Mouse (Mus musculus): ENCODE measurements around the gene Myoz1. TPM values are rescaled to one million over a fixed set of nuclear protein-coding genes. Genes with fewer than 3 reads are reported as not detected.

The Myoz1 gene
- polyA plus RNA-seq, 1 experiment, result not detected

- H3K4me1 ChIP-seq (ENCODE audit: control insufficient read depth, insufficient read depth, low read length), result no peaks in the 10 kb centered on the region
- H3K4me3 ChIP-seq (ENCODE audit: low read depth, low read length), result no peak overlapping the region
- H3K27ac ChIP-seq (ENCODE audit: insufficient read depth, low read length), result no peak overlapping the region
- H3K36me3 ChIP-seq (ENCODE audit: control insufficient read depth, insufficient read depth, low read length, poor library complexity, severe bottlenecking), result no peaks in the 10 kb centered on the region; the same call in 1 of the 2 replicates
- H3K9me3 ChIP-seq (replicated peaks; ENCODE audit: control insufficient read depth, insufficient read depth, low read length, poor library complexity, severe bottlenecking), result peaks cover 4% of the 10 kb centered on the region; the same call in 1 of the 2 replicates
- TF ChIP-seq CTCF (IDR thresholded peaks at IDR 0.05; ENCODE audit: low read depth, low read length) (no peak), EP300 (IDR thresholded peaks at IDR 0.05; ENCODE audit: insufficient read depth, low read depth, low read length) (no peak), POLR2A (IDR thresholded peaks at IDR 0.05; ENCODE audit: insufficient read depth, low read length) (no peak)
- H3K27me3 ChIP-seq (ENCODE audit: control insufficient read depth, insufficient read depth, low read length, poor library complexity, severe bottlenecking), result no peaks in the 10 kb centered on the region
- H3K9ac ChIP-seq (ENCODE audit: low read depth, poor library complexity, severe bottlenecking), result no peak overlapping the region
These were observed 38.1 kb downstream of the Myoz1 start for GRCm38 (mm10) chr14:20618211-20618610.

- H3K9me3 ChIP-seq (replicated peaks; ENCODE audit: control insufficient read depth, insufficient read depth, low read length, poor library complexity, severe bottlenecking), result peaks cover 4% of the 10 kb centered on the region; the same call in 1 of the 2 replicates
These were observed 39.9 kb downstream of the Myoz1 start for GRCm38 (mm10) chr14:20616421-20616820.

GRCm38 (mm10) chr14:20615075-20615474 lies 41.3 kb downstream of the Myoz1 start:
- no peak overlapping the region for H3K4me3 ChIP-seq (ENCODE audit: low read depth, low read length)

More at GRCm38 (mm10) chr14:20616421-20616820, 39.9 kb downstream of the Myoz1 start:
- Histone ChIP-seq H3K9ac (ENCODE audit: low read depth, poor library complexity, severe bottlenecking) (no peak overlapping the region), H3K36me3 (ENCODE audit: control insufficient read depth, insufficient read depth, low read length, poor library complexity, severe bottlenecking) (no peaks in the 10 kb centered on the region; the same call in 1 of the 2 replicates), H3K4me3 (ENCODE audit: low read depth, low read length) (no peak overlapping the region), H3K27ac (ENCODE audit: insufficient read depth, low read length) (no peak overlapping the region), H3K4me1 (ENCODE audit: control insufficient read depth, insufficient read depth, low read length) (no peaks in the 10 kb centered on the region), H3K27me3 (ENCODE audit: control insufficient read depth, insufficient read depth, low read length, poor library complexity, severe bottlenecking) (no peaks in the 10 kb centered on the region)
- TF ChIP-seq POLR2A (IDR thresholded peaks at IDR 0.05; ENCODE audit: insufficient read depth, low read length), result no peak
- TF ChIP-seq CTCF (IDR thresholded peaks at IDR 0.05; ENCODE audit: low read depth, low read length), result no peak
- TF ChIP-seq EP300 (IDR thresholded peaks at IDR 0.05; ENCODE audit: insufficient read depth, low read depth, low read length), result no peak

GRCm38 (mm10) chr14:20612820-20613219 lies 43.5 kb downstream of the Myoz1 start:
- no peak for TF ChIP-seq EP300 (IDR thresholded peaks at IDR 0.05; ENCODE audit: insufficient read depth, low read depth, low read length)
- no peak for TF ChIP-seq CTCF (IDR thresholded peaks at IDR 0.05; ENCODE audit: low read depth, low read length)
- no peak for TF ChIP-seq POLR2A (IDR thresholded peaks at IDR 0.05; ENCODE audit: insufficient read depth, low read length)
- H3K4me3 ChIP-seq (ENCODE audit: low read depth, low read length), result no peak overlapping the region

More at GRCm38 (mm10) chr14:20615075-20615474, 41.3 kb downstream of the Myoz1 start:
- no peak overlapping the region for H3K27ac ChIP-seq (ENCODE audit: insufficient read depth, low read length)
- no peaks in the 10 kb centered on the region for H3K36me3 ChIP-seq (ENCODE audit: control insufficient read depth, insufficient read depth, low read length, poor library complexity, severe bottlenecking)
- H3K27me3 ChIP-seq (ENCODE audit: control insufficient read depth, insufficient read depth, low read length, poor library complexity, severe bottlenecking), result no peaks in the 10 kb centered on the region
- H3K9ac ChIP-seq (ENCODE audit: low read depth, poor library complexity, severe bottlenecking), result no peak overlapping the region
- H3K9me3 ChIP-seq (replicated peaks; ENCODE audit: control insufficient read depth, insufficient read depth, low read length, poor library complexity, severe bottlenecking), result no peaks in the 10 kb centered on the region
- H3K4me1 ChIP-seq (ENCODE audit: control insufficient read depth, insufficient read depth, low read length), result no peaks in the 10 kb centered on the region
- TF ChIP-seq POLR2A (IDR thresholded peaks at IDR 0.05; ENCODE audit: insufficient read depth, low read length) (no peak), EP300 (IDR thresholded peaks at IDR 0.05; ENCODE audit: insufficient read depth, low read depth, low read length) (no peak), CTCF (IDR thresholded peaks at IDR 0.05; ENCODE audit: low read depth, low read length) (no peak)

GRCm38 (mm10) chr14:20610146-20610545 lies 46.2 kb downstream of the Myoz1 start:
- no peaks in the 10 kb centered on the region for H3K4me1 ChIP-seq (ENCODE audit: control insufficient read depth, insufficient read depth, low read length)
- H3K27ac ChIP-seq (ENCODE audit: insufficient read depth, low read length), result no peak overlapping the region
- H3K9ac ChIP-seq (ENCODE audit: low read depth, poor library complexity, severe bottlenecking), result no peak overlapping the region
- no peaks in the 10 kb centered on the region for H3K9me3 ChIP-seq (replicated peaks; ENCODE audit: control insufficient read depth, insufficient read depth, low read length, poor library complexity, severe bottlenecking)
- no peak overlapping the region for H3K4me3 ChIP-seq (ENCODE audit: low read depth, low read length)
- TF ChIP-seq EP300 (IDR thresholded peaks at IDR 0.05; ENCODE audit: insufficient read depth, low read depth, low read length) (no peak), POLR2A (IDR thresholded peaks at IDR 0.05; ENCODE audit: insufficient read depth, low read length) (no peak), CTCF (IDR thresholded peaks at IDR 0.05; ENCODE audit: low read depth, low read length) (no peak)
- no peaks in the 10 kb centered on the region for H3K27me3 ChIP-seq (ENCODE audit: control insufficient read depth, insufficient read depth, low read length, poor library complexity, severe bottlenecking)
- H3K36me3 ChIP-seq (ENCODE audit: control insufficient read depth, insufficient read depth, low read length, poor library complexity, severe bottlenecking), result no peaks in the 10 kb centered on the region

More at GRCm38 (mm10) chr14:20612820-20613219, 43.5 kb downstream of the Myoz1 start:
- H3K4me1 ChIP-seq (ENCODE audit: control insufficient read depth, insufficient read depth, low read length), result no peaks in the 10 kb centered on the region
- H3K36me3 ChIP-seq (ENCODE audit: control insufficient read depth, insufficient read depth, low read length, poor library complexity, severe bottlenecking), result no peaks in the 10 kb centered on the region
- no peak overlapping the region for H3K27ac ChIP-seq (ENCODE audit: insufficient read depth, low read length)
- H3K9ac ChIP-seq (ENCODE audit: low read depth, poor library complexity, severe bottlenecking), result no peak overlapping the region
- no peaks in the 10 kb centered on the region for H3K27me3 ChIP-seq (ENCODE audit: control insufficient read depth, insufficient read depth, low read length, poor library complexity, severe bottlenecking)
- no peaks in the 10 kb centered on the region for H3K9me3 ChIP-seq (replicated peaks; ENCODE audit: control insufficient read depth, insufficient read depth, low read length, poor library complexity, severe bottlenecking)

GRCm38 (mm10) chr14:20609519-20609918 lies 46.8 kb downstream of the Myoz1 start:
- TF ChIP-seq CTCF (IDR thresholded peaks at IDR 0.05; ENCODE audit: low read depth, low read length) (no peak), POLR2A (IDR thresholded peaks at IDR 0.05; ENCODE audit: insufficient read depth, low read length) (no peak), EP300 (IDR thresholded peaks at IDR 0.05; ENCODE audit: insufficient read depth, low read depth, low read length) (no peak)
- no peak overlapping the region for H3K27ac ChIP-seq (ENCODE audit: insufficient read depth, low read length)
- no peak overlapping the region for H3K4me3 ChIP-seq (ENCODE audit: low read depth, low read length)
- no peak overlapping the region for H3K9ac ChIP-seq (ENCODE audit: low read depth, poor library complexity, severe bottlenecking)
- H3K27me3 ChIP-seq (ENCODE audit: control insufficient read depth, insufficient read depth, low read length, poor library complexity, severe bottlenecking), result no peaks in the 10 kb centered on the region
- no peaks in the 10 kb centered on the region for H3K9me3 ChIP-seq (replicated peaks; ENCODE audit: control insufficient read depth, insufficient read depth, low read length, poor library complexity, severe bottlenecking)
- no peaks in the 10 kb centered on the region for H3K4me1 ChIP-seq (ENCODE audit: control insufficient read depth, insufficient read depth, low read length)
- H3K36me3 ChIP-seq (ENCODE audit: control insufficient read depth, insufficient read depth, low read length, poor library complexity, severe bottlenecking), result no peaks in the 10 kb centered on the region
